Mouse (Mus musculus) Patski (cell line): ENCODE data around the gene Olfr314. TPM values are rescaled to one million over a fixed set of nuclear protein-coding genes. Genes with fewer than 3 reads are reported as not detected.

Experiments
- polyA plus RNA-seq: library from polyadenylated mRNA; unstranded; gene quantifications from one replicate; pipeline ENCODE4 v1.2.3, GENCODE M21; 2021

The Olfr314 gene
- polyA plus RNA-seq, 1 experiment from 2014 or later: not detected

Other genes with a start within 250 kb of the Olfr314 start
- not detected for gene Olfr330, start 248.1 kb upstream of the Olfr314 start, polyA plus RNA-seq
- not detected for gene Olfr329-ps, start 236.5 kb upstream of the Olfr314 start, polyA plus RNA-seq
- gene Olfr328, start 227.3 kb upstream of the Olfr314 start, polyA plus RNA-seq: not detected
- not detected for gene Olfr224, start 212.4 kb upstream of the Olfr314 start, polyA plus RNA-seq
- not detected for gene Olfr325, start 205.2 kb upstream of the Olfr314 start, polyA plus RNA-seq
- 0.08 TPM for gene Olfr324, start 187.8 kb upstream of the Olfr314 start, polyA plus RNA-seq
- gene 2210407C18Rik, start 166.9 kb upstream of the Olfr314 start, polyA plus RNA-seq: 0.42 TPM
- not detected for gene Olfr323, start 152.5 kb upstream of the Olfr314 start, polyA plus RNA-seq
- gene Trim58, start 142.5 kb upstream of the Olfr314 start, polyA plus RNA-seq: 0.04 TPM
- not detected for gene Olfr322, start 124.2 kb upstream of the Olfr314 start, polyA plus RNA-seq
- gene Olfr320, start 101.9 kb upstream of the Olfr314 start, polyA plus RNA-seq: not detected
- not detected for gene Olfr319, start 83.8 kb upstream of the Olfr314 start, polyA plus RNA-seq
- gene Olfr318, start 58.9 kb upstream of the Olfr314 start, polyA plus RNA-seq: 0.03 TPM
- not detected for gene Olfr317, start 43.7 kb upstream of the Olfr314 start, polyA plus RNA-seq
- not detected for gene Olfr316, start 30.2 kb upstream of the Olfr314 start, polyA plus RNA-seq
- not detected for gene Olfr315, start 9.8 kb upstream of the Olfr314 start, polyA plus RNA-seq
- gene Fam183b, start 19.0 kb downstream of the Olfr314 start, polyA plus RNA-seq: not detected
- not detected for gene Olfr313, start 32.0 kb downstream of the Olfr314 start, polyA plus RNA-seq
- gene Olfr312, start 46.3 kb downstream of the Olfr314 start, polyA plus RNA-seq: not detected
- not detected for gene Olfr311, start 56.3 kb downstream of the Olfr314 start, polyA plus RNA-seq
- gene Gm12258, start 64.2 kb downstream of the Olfr314 start, polyA plus RNA-seq: 6.8 TPM
- gene 2810021J22Rik, start 84.3 kb downstream of the Olfr314 start, polyA plus RNA-seq: 6.4 TPM
- gene Zfp39, start 121.3 kb downstream of the Olfr314 start, polyA plus RNA-seq: 3.1 TPM
- gene Btnl10, start 135.0 kb downstream of the Olfr314 start, polyA plus RNA-seq: not detected
- 252 TPM for gene Rnf187, start 156.0 kb downstream of the Olfr314 start, polyA plus RNA-seq
- gene Hist3h2ba, start 166.0 kb downstream of the Olfr314 start, polyA plus RNA-seq: 7.1 TPM
- 20.9 TPM for gene Hist3h2a, start 171.7 kb downstream of the Olfr314 start, polyA plus RNA-seq
- gene Trim17, start 171.7 kb downstream of the Olfr314 start, polyA plus RNA-seq: 0.26 TPM
- 29.2 TPM for gene Trim11, start 195.1 kb downstream of the Olfr314 start, polyA plus RNA-seq